Mouse (Mus musculus) MEL (cell line): ENCODE measurements around the gene Mov10.

ENCODE experiments used
- BHLHE40 ChIP-seq: IDR thresholded peaks from 2 replicates; pipeline ENCODE4 v1.6.1; 2012; ENCODE audit warnings: low read depth, mild to moderate bottlenecking, inconsistent platforms, low read length, improper control_type of control experiment, borderline replicate concordance
- CTCF ChIP-seq, 3 experiments: IDR thresholded peaks in 2 of 3; conservative IDR thresholded peaks in 1 of 3; 2 replicates each; pipeline ENCODE4 v1.5.1; 2011 to 2012; ENCODE audit warnings: low read length in 3 of 3, low read depth in 2 of 3, mild to moderate bottlenecking in 2 of 3, improper control_type of control experiment in 1 of 3, inconsistent platforms in 1 of 3, mixed read lengths in 1 of 3, moderate library complexity in 1 of 3; ENCODE audit not compliant: control insufficient read depth in 1 of 3, insufficient read depth in 1 of 3, poor library complexity in 1 of 3, severe bottlenecking in 1 of 3
- EP300 ChIP-seq, 2 experiments: IDR thresholded peaks; 2 replicates each; pipeline ENCODE4 v1.6.1; 2011; ENCODE audit warnings: improper control_type of control experiment in 2 of 2, low read length in 2 of 2, low read depth in 1 of 2, mild to moderate bottlenecking in 1 of 2
- HCFC1 ChIP-seq: IDR thresholded peaks from 2 replicates; pipeline ENCODE4 v1.6.1; 2012; ENCODE audit warnings: low read depth, mild to moderate bottlenecking, inconsistent platforms, low read length, improper control_type of control experiment, moderate library complexity
- MAFK ChIP-seq: IDR thresholded peaks from 2 replicates; pipeline ENCODE4 v1.6.1; 2011; ENCODE audit warnings: low read depth, mild to moderate bottlenecking, low read length, improper control_type of control experiment, borderline replicate concordance
- MAX ChIP-seq: IDR thresholded peaks from 2 replicates; pipeline ENCODE4 v1.6.1; 2011; ENCODE audit warnings: low read length, improper control_type of control experiment
- MAZ ChIP-seq: IDR thresholded peaks from 2 replicates; pipeline ENCODE4 v1.6.1; 2012; ENCODE audit warnings: low read depth, mild to moderate bottlenecking, inconsistent platforms, low read length, improper control_type of control experiment
- POLR2AphosphoS5 ChIP-seq: IDR thresholded peaks from 2 replicates; pipeline ENCODE4 v1.6.1; 2012; ENCODE audit warnings: low read depth, borderline replicate concordance, mild to moderate bottlenecking, inconsistent platforms, low read length, moderate library complexity, mixed read lengths
- RCOR1 ChIP-seq: IDR thresholded peaks from 2 replicates; pipeline ENCODE4 v1.6.1; 2012; ENCODE audit warnings: low read depth, mild to moderate bottlenecking, inconsistent platforms, low read length, improper control_type of control experiment
- SMC3 ChIP-seq: IDR thresholded peaks from 2 replicates; pipeline ENCODE4 v1.6.1; 2011; ENCODE audit warnings: low read depth, low read length, improper control_type of control experiment
- USF2 ChIP-seq, 2 experiments: IDR thresholded peaks; 2 replicates each; pipeline ENCODE4 v1.6.1; 2011 to 2012; ENCODE audit warnings: improper control_type of control experiment in 2 of 2, low read length in 2 of 2, borderline replicate concordance in 1 of 2, inconsistent platforms in 1 of 2, low read depth in 1 of 2, mild to moderate bottlenecking in 1 of 2; ENCODE audit not compliant: insufficient read depth in 1 of 2

DNA sequence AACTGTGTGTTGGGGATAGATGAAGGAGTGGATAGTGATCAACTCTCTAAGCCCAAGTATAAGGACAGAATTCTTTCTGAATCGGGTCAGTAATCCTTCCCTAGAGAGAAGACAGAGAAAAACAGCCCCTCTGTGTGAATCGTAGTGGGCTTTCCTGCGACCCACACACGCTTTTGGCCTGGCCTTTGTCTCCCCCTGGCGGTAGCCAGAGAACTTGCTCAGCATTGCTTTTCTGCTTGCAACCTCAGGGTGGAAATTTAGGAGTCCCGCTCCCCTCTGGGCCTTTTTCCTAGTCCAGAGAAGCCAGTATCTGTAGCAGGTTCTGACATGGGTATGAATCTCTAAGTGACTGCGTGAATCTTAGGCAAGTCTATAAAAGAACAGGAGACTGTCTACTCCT is 38.4 kb downstream of the Mov10 start:
- TF ChIP-seq CTCF (IDR thresholded peaks at IDR 0.05 in 2 of 3, conservative IDR thresholded peaks at IDR 0.05 in 1 of 3; ENCODE audit: control insufficient read depth in 1 of 3, insufficient read depth in 1 of 3, low read depth in 2 of 3, low read length in 3 of 3, poor library complexity in 1 of 3, severe bottlenecking in 1 of 3): peak; percentile 89 to 97 (median 92)
- TF ChIP-seq BHLHE40: no peak
- no peak for TF ChIP-seq RCOR1
- no peak for TF ChIP-seq EP300 (IDR thresholded peaks at IDR 0.05; ENCODE audit: low read depth in 1 of 2, low read length in 2 of 2)
- no peak for TF ChIP-seq MAX
- TF ChIP-seq POLR2AphosphoS5: no peak
- TF ChIP-seq HCFC1: no peak
- TF ChIP-seq SMC3: peak; percentile 73
- TF ChIP-seq MAZ: 0 out of 2 replicates have a peak, but pooled peaks have one; percentile 59
- TF ChIP-seq MAFK: no peak
- TF ChIP-seq USF2 (IDR thresholded peaks at IDR 0.05; ENCODE audit: borderline replicate concordance in 1 of 2, insufficient read depth in 1 of 2, low read depth in 1 of 2, low read length in 2 of 2): no peak
